Mouse (Mus musculus) frontal cortex, adult (tissue): ENCODE results near the gene Apold1.

ENCODE experiments used
- ATAC-seq: cut with Nextera tagmentation; 2 replicates; pipeline ENCODE4 v1.9.2; 2017; ENCODE audit warnings: mild to moderate bottlenecking, moderate library complexity, mixed read lengths; ENCODE audit not compliant: low TSS enrichment

The Apold1 gene

GRCm38 (mm10) chr6:134976628-134977027, 4.9 kb upstream of the Apold1 start:
- no peak for ATAC-seq

- peak; percentile 97 for ATAC-seq
Observed at GRCm38 (mm10) chr6:134983529-134984370, 2.2 kb downstream of the Apold1 start.

GRCm38 (mm10) chr6:134984748-134985147, 3.2 kb downstream of the Apold1 start:
- ATAC-seq = no peak

- ATAC-seq = no peak
Observed at GRCm38 (mm10) chr6:134988377-134988776, 6.9 kb downstream of the Apold1 start.

- ATAC-seq = no peak
Observed at GRCm38 (mm10) chr6:134990674-134991073, 9.2 kb downstream of the Apold1 start.

GRCm38 (mm10) chr6:134994031-134994651, 12.6 kb downstream of the Apold1 start:
- ATAC-seq = peak; percentile 77

- ATAC-seq = peak; percentile 69
Observed at GRCm38 (mm10) chr6:134994985-134995384, 13.5 kb downstream of the Apold1 start.

- no peak for ATAC-seq
Observed at GRCm38 (mm10) chr6:134996918-134997317, 15.4 kb downstream of the Apold1 start.

GRCm38 (mm10) chr6:134998076-134998475, 16.6 kb downstream of the Apold1 start:
- ATAC-seq = no peak

- ATAC-seq = peak; percentile 45; the same call in 1 of the 2 replicates
Observed at GRCm38 (mm10) chr6:134998781-134999180, 17.3 kb downstream of the Apold1 start.

- no peak for ATAC-seq
Observed at GRCm38 (mm10) chr6:135000272-135000671, 18.8 kb downstream of the Apold1 start.

- ATAC-seq = no peak
Observed at GRCm38 (mm10) chr6:135001991-135002390, 20.5 kb downstream of the Apold1 start.

- ATAC-seq = no peak
Observed at GRCm38 (mm10) chr6:135006372-135006771, 24.9 kb downstream of the Apold1 start.

- peak; percentile 99 for ATAC-seq
Observed at GRCm38 (mm10) chr6:135011048-135011733, 29.7 kb downstream of the Apold1 start, which contains the start of gene Ddx47. Gene Ddx47 (plus strand): TSS chr6:135011612.

- ATAC-seq = peak; percentile 38
Observed at GRCm38 (mm10) chr6:135011734-135012116, 30.2 kb downstream of the Apold1 start.

GRCm38 (mm10) chr6:135017211-135017610, 35.7 kb downstream of the Apold1 start:
- no peak for ATAC-seq

- ATAC-seq = no peak
Observed at GRCm38 (mm10) chr6:135019564-135019963, 38.0 kb downstream of the Apold1 start.

- ATAC-seq = no peak
Observed at GRCm38 (mm10) chr6:135021633-135022032, 40.1 kb downstream of the Apold1 start.

GRCm38 (mm10) chr6:135023379-135023778, 41.9 kb downstream of the Apold1 start:
- no peak for ATAC-seq

- ATAC-seq = no peak
Observed at GRCm38 (mm10) chr6:135024781-135025420, 43.4 kb downstream of the Apold1 start.

- ATAC-seq = peak; percentile 92
Observed at GRCm38 (mm10) chr6:135026232-135026631, 44.7 kb downstream of the Apold1 start.

GRCm38 (mm10) chr6:135026755-135027154, 45.2 kb downstream of the Apold1 start:
- ATAC-seq = no peak
